Mouse (Mus musculus) liver, embryonic 16.5 days (tissue): ENCODE results near the gene Pik3c2b. TPM values are rescaled to one million over a fixed set of nuclear protein-coding genes. Genes with fewer than 3 reads are reported as not detected.

Experiments
- ATAC-seq: fragments of 200-750 bp; cut with Nextera tagmentation; 2 replicates; pipeline ENCODE4 v1.8.0; 2017; ENCODE audit warnings: low read depth, mild to moderate bottlenecking, moderate number of reproducible peaks, moderate library complexity
- H3K27ac ChIP-seq: fragments of 300-500 bp; sonication (generic); 2 replicates; pipeline ENCODE4 v1.5.1; 2014; ENCODE audit warnings: mild to moderate bottlenecking, low read length
- H3K27me3 ChIP-seq: fragments of 300-500 bp; sonication (generic); 2 replicates; pipeline ENCODE4 v1.6.1; 2014; ENCODE audit warnings: low read depth, low read length, mixed read lengths; ENCODE audit not compliant: control insufficient read depth, insufficient read depth
- H3K36me3 ChIP-seq: fragments of 300-500 bp; sonication (generic); 2 replicates; pipeline ENCODE4 v1.6.1; 2014; ENCODE audit warnings: mild to moderate bottlenecking; ENCODE audit not compliant: control insufficient read depth, insufficient read depth
- H3K4me1 ChIP-seq: fragments of 300-500 bp; sonication (generic); 2 replicates; pipeline ENCODE4 v1.6.1; 2014; ENCODE audit warnings: low read depth, low read length, mixed read lengths; ENCODE audit not compliant: control insufficient read depth
- H3K4me2 ChIP-seq: fragments of 300-500 bp; sonication (generic); 2 replicates; pipeline ENCODE4 v1.6.1; 2014; ENCODE audit warnings: low read depth, low read length, mixed read lengths
- H3K4me3 ChIP-seq: fragments of 300-500 bp; sonication (generic); 2 replicates; pipeline ENCODE4 v1.5.1; 2014; ENCODE audit warnings: low read depth, mild to moderate bottlenecking, low read length
- H3K9ac ChIP-seq: fragments of 300-500 bp; sonication (generic); 2 replicates; pipeline ENCODE4 v1.6.1; 2014; ENCODE audit warnings: low read depth, low read length
- H3K9me3 ChIP-seq: fragments of 300-500 bp; sonication (generic); replicated peaks from 2 replicates; pipeline ENCODE4 v1.6.1; 2016; ENCODE audit warnings: low read length; ENCODE audit not compliant: control insufficient read depth
- WGBS: fragments of 180-500 bp; shearing (Covaris S2); extraction: QIAGEN DNeasy Blood & Tissue Kit; methylation state at CpG from one replicate; pipeline ENCODE4 v1.1.7; 2014; ENCODE audit not compliant: insufficient replicate concordance; 5-methylcytosine and 5-hydroxymethylcytosine counted together
- polyA plus RNA-seq: library from polyadenylated mRNA; unstranded; fragments of >200 nt; fragmentation: Nextera tagmentation; extraction: Ambion mirVana; gene quantifications from 2 replicates; pipeline ENCODE4 v1.2.1, GENCODE M21; 2015

The Pik3c2b gene
- polyA plus RNA-seq, 1 experiment from 2014 or later: 1.2 TPM

DNA sequence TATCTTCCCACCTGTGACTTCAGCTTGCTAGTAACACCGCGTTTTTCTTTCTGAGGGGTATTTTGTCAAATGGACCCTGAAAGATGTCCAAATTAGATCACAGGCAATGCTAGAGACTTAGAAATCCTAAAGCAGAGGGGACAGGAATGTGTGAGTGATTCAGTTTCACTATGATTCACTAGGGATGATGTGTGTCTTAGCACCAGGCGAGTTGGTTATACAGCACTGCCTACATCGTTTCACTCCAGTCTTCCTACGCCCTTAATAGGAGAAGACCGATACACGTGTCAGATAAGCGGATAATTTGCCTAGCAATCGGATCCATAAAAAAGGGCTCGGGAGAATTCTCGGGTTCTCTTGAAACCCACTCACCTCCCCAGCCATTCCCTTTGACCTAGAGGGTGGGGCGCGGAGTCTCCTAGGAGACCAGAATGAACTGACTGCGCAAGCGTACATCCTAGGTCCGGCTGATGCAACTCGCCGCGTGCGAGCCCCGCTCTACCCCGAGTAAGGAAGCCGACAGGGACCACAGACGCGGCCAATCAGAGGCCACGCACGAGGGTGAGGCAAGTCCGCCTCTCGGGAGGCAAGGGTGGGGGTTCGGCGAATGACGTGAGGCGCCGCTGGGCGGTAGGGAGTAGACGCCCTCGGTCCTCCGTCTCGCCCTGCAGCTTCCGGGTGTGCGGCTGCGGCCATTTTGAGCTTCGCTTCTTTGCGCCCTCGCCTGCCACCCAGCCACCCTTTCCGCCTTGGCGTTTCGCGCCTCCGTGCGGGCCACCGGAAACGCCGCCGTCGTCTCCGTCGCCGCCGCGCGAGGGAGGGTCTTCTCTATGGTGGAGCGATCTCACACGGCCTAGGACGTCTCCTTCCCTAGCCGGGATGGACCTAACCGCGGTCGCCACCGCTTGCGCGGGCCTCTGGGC is 85.4 kb downstream of the Pik3c2b start, which contains the start of gene Ppp1r15b:
Gene Ppp1r15b, plus strand, starts transcription at position 506 of the 923 bp plus-strand sequence.
- H3K4me2 ChIP-seq: peak within 1 kb of the TSS; percentile 88

DNA sequence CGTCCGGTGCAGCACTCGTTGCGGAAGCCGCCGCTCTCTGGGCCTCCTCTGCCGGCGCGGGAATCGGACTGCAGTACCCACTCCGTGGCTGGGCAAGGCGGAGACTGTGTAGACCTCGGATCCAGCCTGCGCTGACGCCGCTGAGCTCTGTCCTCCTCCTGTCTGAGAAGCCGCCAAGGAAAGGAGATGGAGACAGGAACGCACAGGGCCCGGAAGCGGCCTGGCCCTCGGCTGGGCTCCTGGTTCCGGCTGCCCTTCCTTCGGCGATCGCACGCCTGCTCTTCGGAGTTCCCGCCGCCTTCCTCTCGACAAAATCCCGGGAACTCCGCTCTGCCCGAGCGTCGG is 86.1 kb downstream of the Pik3c2b start:
- Histone ChIP-seq H3K9ac (peak overlapping the region; percentile 90), H3K4me2 (peak overlapping the region; percentile 81), H3K4me1 (peaks cover 30% of the 10 kb centered on the region), H3K4me3 (peak overlapping the region; percentile 75), H3K27ac (peak overlapping the region; percentile 99), H3K27me3 (no peaks in the 10 kb centered on the region), H3K36me3 (peaks cover 23% of the 10 kb centered on the region), H3K9me3 (no peaks in the 10 kb centered on the region)
- ATAC-seq: no peak
- WGBS: under 1% methylated on average over 34 of the region's 35 CpGs

More for the DNA sequence above, 85.4 kb downstream of the Pik3c2b start, which contains the start of gene Ppp1r15b:
- Histone ChIP-seq H3K4me3 (peak within 1 kb of the TSS; percentile 75), H3K9ac (peak within 1 kb of the TSS; percentile 90), H3K27me3 (no peaks in the 10 kb centered on the region), H3K9me3 (no peaks in the 10 kb centered on the region), H3K36me3 (peaks cover 17% of the 10 kb centered on the region), H3K4me1 (peaks cover 25% of the 10 kb centered on the region), H3K27ac (peak within 1 kb of the TSS; percentile 99)
- WGBS: under 1% methylated on average over 72 of the region's 72 CpGs
- peak; percentile 98 for ATAC-seq

DNA sequence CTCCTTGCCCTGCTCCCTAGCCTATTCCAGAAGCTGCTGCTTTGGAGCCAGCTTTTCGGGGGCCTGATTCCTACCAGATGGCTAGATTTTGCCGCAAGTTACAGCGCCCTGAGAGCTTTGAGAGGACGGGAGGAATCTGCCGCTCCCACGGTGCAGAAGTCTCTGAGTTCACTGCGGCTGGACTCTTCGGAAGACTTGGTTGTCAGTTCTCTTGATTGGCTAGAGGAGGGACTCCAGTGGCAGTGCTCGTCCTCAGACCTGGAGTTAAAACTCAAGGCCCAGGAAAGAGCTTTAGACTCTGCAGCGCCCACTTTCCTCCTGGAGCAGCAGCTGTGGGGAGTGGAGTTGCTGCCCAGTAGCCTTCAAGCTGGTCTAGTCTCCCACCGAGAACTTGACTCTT is 86.5 kb downstream of the Pik3c2b start:
- Histone ChIP-seq H3K36me3 (peaks cover 27% of the 10 kb centered on the region), H3K9me3 (no peaks in the 10 kb centered on the region), H3K9ac (peak overlapping the region; percentile 90), H3K4me2 (peak overlapping the region; percentile 81), H3K4me3 (peak overlapping the region; percentile 75), H3K27ac (peak overlapping the region; percentile 99), H3K4me1 (peaks cover 32% of the 10 kb centered on the region), H3K27me3 (no peaks in the 10 kb centered on the region)
- WGBS: 0% methylated on average over 11 of the region's 11 CpGs
- no peak for ATAC-seq

DNA sequence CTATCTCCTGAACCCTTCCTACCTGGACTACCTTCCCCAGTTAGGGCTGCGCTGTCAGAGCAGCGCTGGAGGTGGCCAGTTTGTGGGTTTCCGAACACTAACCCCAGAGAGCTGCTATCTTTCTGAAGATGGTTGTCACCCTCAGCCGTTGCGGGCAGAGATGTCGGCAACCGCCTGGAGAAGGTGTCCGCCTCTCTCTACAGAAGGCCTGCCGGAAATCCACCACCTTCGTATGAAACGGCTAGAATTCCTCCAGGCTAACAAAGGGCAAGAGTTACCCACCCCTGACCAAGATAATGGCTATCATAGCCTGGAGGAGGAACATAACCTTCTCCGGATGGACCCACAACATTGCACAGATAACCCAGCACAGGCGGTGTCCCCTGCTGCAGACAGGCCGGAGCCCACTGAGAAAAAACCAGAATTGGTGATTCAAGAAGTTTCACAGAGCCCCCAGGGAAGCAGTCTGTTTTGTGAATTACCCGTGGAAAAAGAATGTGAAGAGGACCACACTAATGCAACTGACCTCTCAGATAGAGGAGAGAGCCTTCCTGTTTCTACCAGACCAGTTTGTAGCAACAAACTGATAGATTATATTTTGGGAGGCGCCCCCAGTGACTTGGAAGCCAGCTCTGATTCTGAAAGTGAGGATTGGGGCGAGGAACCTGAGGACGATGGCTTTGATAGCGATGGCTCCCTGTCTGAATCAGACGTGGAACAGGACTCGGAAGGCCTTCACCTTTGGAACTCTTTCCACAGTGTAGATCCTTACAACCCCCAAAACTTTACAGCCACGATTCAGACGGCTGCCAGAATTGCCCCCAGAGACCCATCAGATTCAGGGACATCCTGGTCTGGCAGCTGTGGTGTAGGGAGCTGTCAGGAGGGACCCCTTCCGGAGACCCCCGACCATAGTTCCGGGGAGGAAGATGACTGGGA is 87.2 kb downstream of the Pik3c2b start:
- H3K36me3 ChIP-seq: peaks cover 35% of the 10 kb centered on the region
- peaks cover 33% of the 10 kb centered on the region for H3K4me1 ChIP-seq
- ATAC-seq: no peak

DNA sequence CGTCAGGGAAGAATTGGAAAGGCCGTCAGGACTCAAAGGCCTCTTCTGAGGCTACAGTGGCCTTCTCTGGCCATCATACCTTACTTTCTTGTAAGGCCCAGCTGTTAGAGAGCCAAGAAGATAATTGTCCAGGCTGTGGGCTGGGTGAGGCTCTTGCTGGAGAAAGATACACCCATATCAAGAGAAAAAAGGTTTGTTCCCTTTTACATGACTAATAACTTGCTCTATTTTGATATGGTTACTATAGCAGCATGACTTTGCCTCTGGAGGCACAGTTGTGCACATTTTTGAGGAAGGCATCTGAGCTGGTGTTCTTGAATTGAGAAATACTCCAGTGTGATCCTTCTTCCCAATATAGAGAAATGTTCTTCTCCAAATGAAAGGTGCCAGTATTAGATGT is 88.0 kb downstream of the Pik3c2b start:
- H3K36me3 ChIP-seq: peaks cover 42% of the 10 kb centered on the region
- H3K4me3 ChIP-seq: peak overlapping the region; percentile 75
- H3K9ac ChIP-seq: peak overlapping the region; percentile 90
- H3K27ac ChIP-seq: peak overlapping the region; percentile 99
- 0% methylated on average over 2 of the region's 2 CpGs for WGBS
- ATAC-seq: 0 out of 2 replicates have a peak, but pooled peaks have one; percentile 1
- no peaks in the 10 kb centered on the region for H3K9me3 ChIP-seq
- H3K4me2 ChIP-seq: peak overlapping the region; percentile 81
- H3K4me1 ChIP-seq: peaks cover 32% of the 10 kb centered on the region
- H3K27me3 ChIP-seq: no peaks in the 10 kb centered on the region

More for the DNA sequence above, 87.2 kb downstream of the Pik3c2b start:
- H3K4me2 ChIP-seq: peak overlapping the region; percentile 81
- H3K27ac ChIP-seq: peak overlapping the region; percentile 99
- H3K9ac ChIP-seq: peak overlapping the region; percentile 90
- no peaks in the 10 kb centered on the region for H3K9me3 ChIP-seq
- no peaks in the 10 kb centered on the region for H3K27me3 ChIP-seq
- WGBS: 2% methylated on average over 26 of the region's 26 CpGs
- peak overlapping the region; percentile 75 for H3K4me3 ChIP-seq

DNA sequence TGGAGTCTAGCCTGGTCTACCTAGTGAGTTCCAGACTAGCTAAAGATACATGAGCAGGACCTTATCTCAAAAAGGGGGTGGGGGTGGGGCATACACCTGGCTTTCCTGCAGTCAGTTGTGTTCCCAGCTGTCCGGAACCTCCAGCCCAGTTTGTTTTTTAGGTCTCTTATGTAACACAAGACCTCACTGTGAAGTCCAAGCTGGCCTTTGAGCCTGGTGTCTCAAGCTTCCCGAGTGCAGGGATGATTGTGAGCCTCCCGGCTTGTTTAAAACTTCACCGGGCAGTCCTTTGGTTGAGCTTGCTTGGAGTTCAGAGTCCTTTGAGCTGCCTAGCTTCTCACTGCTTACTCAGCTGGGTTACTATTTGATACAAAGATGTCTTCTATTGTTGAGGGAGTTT is 88.6 kb downstream of the Pik3c2b start:
- peak overlapping the region; percentile 75 for H3K4me3 ChIP-seq
- no peaks in the 10 kb centered on the region for H3K9me3 ChIP-seq
- peak overlapping the region; percentile 99 for H3K27ac ChIP-seq
- peaks cover 37% of the 10 kb centered on the region for H3K4me1 ChIP-seq
- ATAC-seq: no peak
- under 1% methylated on average over 4 of the region's 4 CpGs for WGBS
- no peaks in the 10 kb centered on the region for H3K27me3 ChIP-seq
- H3K9ac ChIP-seq: peak overlapping the region; percentile 90
- peak overlapping the region; percentile 81 for H3K4me2 ChIP-seq
- H3K36me3 ChIP-seq: peaks cover 49% of the 10 kb centered on the region

DNA sequence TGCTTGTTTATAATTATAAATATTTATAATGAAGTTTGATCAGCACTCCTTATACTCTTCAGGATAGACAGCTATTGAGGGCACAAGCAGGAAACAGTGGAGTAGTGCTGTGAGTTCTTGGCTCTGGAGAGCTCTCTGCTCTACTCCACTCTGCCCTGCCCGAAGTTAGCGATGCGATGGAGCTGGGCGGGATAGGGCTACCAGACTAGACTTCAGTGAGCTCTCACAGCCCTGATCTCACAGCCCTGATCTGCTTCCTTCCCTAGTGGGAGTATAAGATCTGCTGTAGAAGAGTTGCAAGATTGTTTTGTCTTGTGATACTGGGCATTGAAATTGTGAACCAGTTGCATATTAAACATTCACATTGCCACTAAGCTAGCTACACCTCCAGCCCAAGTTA is 89.4 kb downstream of the Pik3c2b start:
- H3K4me2 ChIP-seq: peak overlapping the region; percentile 81
- ATAC-seq: no peak
- peak overlapping the region; percentile 90 for H3K9ac ChIP-seq
- no peaks in the 10 kb centered on the region for H3K9me3 ChIP-seq
- H3K36me3 ChIP-seq: peaks cover 55% of the 10 kb centered on the region
- 2% methylated on average over 4 of the region's 4 CpGs for WGBS
- H3K27me3 ChIP-seq: no peaks in the 10 kb centered on the region
- peak overlapping the region; percentile 75 for H3K4me3 ChIP-seq
- H3K27ac ChIP-seq: 0 out of 2 replicates have a peak overlapping the region, but pooled peaks have one; percentile 34
- peaks cover 34% of the 10 kb centered on the region for H3K4me1 ChIP-seq

DNA sequence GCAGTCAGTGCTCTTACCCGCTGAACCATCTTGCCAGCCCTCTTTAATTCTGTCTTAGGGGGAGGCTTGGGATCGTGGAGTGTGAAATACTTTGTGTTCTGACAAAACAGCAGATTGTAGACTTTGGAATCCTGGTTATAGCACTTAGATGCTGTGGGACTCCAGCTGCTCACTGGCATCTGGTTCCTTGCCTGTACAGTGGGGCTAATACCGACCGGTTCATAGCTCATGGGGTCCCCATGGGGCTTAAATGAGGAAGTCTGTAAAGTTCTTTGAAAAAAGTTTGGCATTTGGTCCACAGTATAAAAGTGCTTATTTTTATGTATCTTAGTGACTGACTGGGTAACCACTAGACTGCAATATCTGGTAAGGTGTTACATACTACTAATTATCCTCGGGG is 90.3 kb downstream of the Pik3c2b start:
- Histone ChIP-seq H3K4me3 (peak overlapping the region; percentile 75), H3K4me1 (peaks cover 28% of the 10 kb centered on the region), H3K36me3 (peaks cover 64% of the 10 kb centered on the region), H3K27me3 (no peaks in the 10 kb centered on the region), H3K9me3 (no peaks in the 10 kb centered on the region), H3K4me2 (peak overlapping the region; percentile 81), H3K9ac (peak overlapping the region; percentile 47), H3K27ac (no peak overlapping the region)
- WGBS: 38% methylated on average over 5 of the region's 5 CpGs
- ATAC-seq: no peak
